Mouse (Mus musculus) splenic B cell, adult 2 months (primary cell): ENCODE data around the gene Kif27.
"Not testable (repeated sequence)": the region's sequence is repeated elsewhere in the genome, so short reads cannot be mapped to it uniquely, and the experiment has no call there.

Experiments
- DNase-seq: peaks from one replicate; pipeline ENCODE4 v3.0.0-alpha.2; 2011; ENCODE audit warnings: low read depth, low spot score
- H3K27me3 ChIP-seq: 2 replicates; pipeline ENCODE4 v1.6.1; 2012; ENCODE audit warnings: mild to moderate bottlenecking, low read length, moderate library complexity, mixed read lengths; ENCODE audit not compliant: control insufficient read depth, poor library complexity, insufficient read depth, severe bottlenecking
- H3K36me3 ChIP-seq: 2 replicates; pipeline ENCODE4 v1.6.1; 2012; ENCODE audit warnings: mild to moderate bottlenecking, low read length, moderate library complexity, mixed read lengths; ENCODE audit not compliant: control insufficient read depth, poor library complexity, insufficient read depth, severe bottlenecking

The Kif27 gene

DNA sequence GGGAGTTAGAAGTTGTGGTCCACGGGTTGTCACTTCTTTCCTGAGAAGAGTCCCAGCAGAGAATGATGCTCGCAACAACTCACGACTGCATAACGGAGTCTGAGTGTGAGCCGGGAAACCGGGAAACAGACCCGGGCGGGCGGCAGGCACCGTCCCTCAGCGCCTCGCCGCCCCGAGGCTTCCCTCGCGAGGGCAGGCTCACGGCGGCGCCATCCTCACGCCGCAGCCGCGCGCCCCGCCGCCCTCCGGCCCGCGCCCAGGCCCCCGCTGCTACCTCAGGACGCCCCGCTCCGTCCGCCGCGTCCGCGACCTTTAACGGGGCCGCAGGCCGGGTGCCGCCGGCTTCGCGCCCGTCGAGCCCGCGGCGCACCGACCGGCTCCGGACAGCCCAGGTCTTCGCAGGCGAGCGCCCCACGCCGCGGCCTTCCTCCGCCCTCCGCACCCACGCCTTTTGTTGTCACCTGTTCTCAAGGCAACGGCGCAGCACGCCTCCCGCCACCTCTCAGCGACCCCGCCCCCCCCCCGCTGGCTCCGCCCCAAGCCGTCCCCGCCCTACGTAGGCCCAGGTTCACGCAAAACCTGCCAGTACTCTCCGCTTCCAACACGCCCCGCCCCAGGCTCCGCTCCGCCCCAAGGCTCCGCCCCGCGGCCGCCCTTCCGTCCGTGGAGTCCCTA lies at the start of gene Kif27:
Kif27 (minus strand) TSS at position 494 of the 675 bp plus-strand sequence.
- no peaks in the 10 kb centered on the region for H3K27me3 ChIP-seq
- H3K36me3 ChIP-seq: no peaks in the 10 kb centered on the region

DNA sequence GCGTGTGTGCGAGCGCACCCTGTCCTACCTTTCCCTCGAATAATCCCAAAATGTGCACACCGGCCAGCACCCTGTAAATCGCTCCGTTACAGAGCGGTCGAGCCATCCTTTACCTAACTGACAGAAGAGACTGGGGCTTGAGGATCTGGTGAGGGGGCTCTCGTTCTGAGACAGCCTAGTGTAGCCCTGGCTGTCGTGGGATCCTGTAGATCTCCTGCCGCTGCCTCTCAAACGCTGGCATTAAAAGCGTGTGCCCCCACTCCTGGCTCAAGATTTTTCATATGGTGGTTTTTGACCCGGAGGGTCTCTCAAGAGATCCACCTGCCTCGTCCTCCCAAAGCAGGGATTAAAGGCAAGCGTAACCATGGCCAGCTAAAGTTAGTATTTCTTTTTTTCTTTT lies 44.3 kb upstream of the Kif27 start, which contains the start of gene Hnrnpk:
Hnrnpk (minus strand) TSS at position 101 of the 400 bp plus-strand sequence.
- DNase-seq, H3K36me3 ChIP-seq, H3K27me3 ChIP-seq: not testable (repeated sequence)

More for the DNA sequence above, at the start of gene Kif27:
- DNase-seq: peak; percentile 93

DNA sequence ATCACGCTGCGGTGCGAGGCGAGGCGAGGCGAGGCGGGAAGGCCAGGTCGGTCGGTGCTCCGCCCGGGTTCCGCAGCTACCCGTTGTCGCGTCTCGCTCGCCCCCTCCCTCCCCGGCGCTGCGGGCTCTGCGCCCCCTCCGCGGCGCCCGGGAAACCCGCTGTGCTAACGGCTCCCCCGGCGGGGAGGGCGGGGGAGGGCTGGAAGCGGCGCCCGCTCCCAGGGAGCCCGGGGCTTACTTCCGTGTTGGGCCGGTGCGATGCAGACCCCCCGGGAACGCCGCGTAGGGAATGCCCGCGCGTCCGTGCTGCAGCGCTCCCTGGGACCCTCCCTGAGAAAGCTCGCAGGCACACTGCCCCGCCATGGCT lies 43.8 kb upstream of the Kif27 start:
- DNase-seq: no peak
- Histone ChIP-seq H3K36me3 (peaks cover 5% of the 10 kb centered on the region), H3K27me3 (no peaks in the 10 kb centered on the region)

DNA sequence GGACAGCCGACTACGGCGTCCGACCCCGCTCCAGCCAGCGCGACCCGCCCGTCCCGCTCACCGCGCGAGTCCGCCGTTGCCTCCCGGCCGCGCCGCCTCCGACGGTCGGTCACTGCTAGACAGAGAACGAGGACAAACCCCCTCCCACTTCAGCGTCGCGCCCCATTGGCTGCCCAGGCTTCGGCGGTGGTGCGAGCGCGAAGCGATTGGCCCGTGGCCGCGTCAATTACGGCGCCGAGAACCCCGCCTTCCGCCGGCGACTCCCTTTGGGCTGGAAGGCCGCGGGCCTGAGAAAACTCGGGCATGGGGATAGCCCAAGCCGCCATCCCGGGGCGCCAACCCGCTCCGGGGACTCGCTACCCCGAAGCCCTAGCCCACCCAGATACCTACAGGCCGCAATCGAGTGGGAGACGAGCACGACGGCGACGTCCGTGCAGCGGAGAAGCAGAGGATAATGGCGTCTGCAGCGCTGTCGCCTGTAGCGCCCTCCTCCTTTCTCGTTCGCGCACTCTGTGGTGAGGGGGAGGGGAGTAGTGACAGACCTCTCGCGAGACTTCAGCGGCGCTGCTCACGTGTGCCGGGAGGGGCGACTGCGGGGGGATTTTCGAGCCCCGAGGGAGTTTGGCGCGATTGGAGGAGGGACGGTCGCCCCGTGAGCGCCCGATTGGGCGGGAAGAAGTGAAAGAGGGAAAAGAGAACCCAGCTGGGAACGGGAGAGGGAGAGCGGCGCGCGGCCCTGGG lies 43.3 kb upstream of the Kif27 start, which contains the start of gene Rmi1:
Rmi1 (plus strand) TSS at position 246 of the 741 bp plus-strand sequence.
- no peaks in the 10 kb centered on the region for H3K27me3 ChIP-seq
- H3K36me3 ChIP-seq: peaks cover 10% of the 10 kb centered on the region
- peak; percentile 99 for DNase-seq

DNA sequence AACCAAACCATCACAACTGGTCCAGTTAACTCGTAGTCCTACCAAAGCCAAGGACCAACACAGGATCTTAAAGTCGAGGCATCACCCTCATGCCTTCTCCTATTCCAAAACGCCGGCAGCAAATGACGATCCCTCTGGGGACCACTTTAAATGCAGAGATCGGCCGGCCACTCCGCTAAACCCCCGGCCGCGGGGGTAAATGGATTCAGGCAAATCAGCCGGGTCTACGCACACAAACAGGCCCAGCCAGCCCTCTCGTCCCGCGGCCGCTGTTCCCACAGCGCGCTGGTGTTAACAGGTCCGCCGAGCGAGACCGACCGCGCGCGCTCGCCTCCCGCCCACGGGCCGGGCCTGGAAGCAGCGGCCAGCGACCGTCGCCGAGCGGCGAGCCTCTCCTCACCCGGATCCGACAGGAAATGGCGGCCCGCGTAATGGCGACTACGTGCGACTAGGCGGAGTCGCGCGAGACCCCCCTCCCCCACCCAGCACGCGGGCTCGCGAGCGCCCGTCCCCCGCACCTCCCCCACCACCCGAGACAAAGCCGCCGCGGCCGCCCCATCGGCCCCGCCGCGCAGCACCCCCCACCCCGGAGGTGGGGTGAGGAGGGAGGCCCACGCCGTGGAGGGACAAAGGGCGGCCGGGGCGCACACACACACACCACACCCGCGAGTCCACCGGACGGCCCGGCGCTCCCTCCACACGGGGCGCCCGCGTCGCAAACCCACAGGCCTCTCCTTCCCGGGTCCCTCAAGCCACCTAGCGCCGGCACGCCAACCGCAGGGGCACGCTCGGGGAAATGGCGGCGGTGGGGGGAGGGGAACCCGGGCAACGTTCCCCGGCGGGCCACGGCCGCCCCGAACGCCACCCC lies 42.4 kb upstream of the Kif27 start:
- peak; percentile 87 for DNase-seq
- H3K27me3 ChIP-seq: no peaks in the 10 kb centered on the region
- H3K36me3 ChIP-seq: peaks cover 13% of the 10 kb centered on the region

DNA sequence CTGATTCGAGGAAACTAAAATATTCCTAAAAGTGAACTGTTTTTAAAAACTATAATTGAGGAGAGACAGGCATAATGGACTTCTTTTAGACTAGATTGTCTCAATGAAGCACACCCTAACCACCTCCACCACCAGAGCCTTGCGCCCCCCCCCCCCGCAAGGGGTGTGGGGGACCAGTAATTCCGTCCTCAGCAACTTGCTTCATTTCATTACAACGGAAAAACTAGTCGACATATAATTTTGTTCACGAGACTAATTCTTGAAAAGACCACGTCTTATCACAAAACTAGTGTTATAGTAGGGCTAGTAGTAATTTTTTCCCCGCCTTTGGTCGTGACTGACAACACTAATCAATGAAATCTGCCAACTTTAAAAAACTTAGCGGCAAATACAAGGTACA lies 41.7 kb upstream of the Kif27 start:
- DNase-seq: peak; percentile 30

DNA sequence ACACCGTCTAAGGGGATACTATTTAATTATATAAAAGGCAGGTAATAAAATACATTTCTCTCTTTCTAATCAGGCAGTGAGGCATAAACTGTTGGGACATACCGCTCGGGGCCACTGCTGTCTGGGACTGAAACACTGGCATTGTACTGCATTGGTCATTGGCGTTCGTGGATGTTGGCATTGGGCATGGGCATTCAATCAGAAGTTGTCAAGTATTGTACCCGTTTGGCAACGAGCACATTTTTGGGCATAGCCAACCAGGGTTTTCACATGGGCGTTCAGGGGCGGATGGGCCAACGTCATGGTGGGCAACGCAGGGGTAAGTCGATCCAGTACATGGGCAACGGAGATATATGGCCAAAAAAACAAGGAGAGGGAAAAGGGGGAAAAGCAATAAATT lies 38.7 kb upstream of the Kif27 start:
- Histone ChIP-seq H3K27me3 (no peaks in the 10 kb centered on the region), H3K36me3 (peaks cover 23% of the 10 kb centered on the region)
- no peak for DNase-seq

More for the DNA sequence above, 41.7 kb upstream of the Kif27 start:
- Histone ChIP-seq H3K36me3 (peaks cover 17% of the 10 kb centered on the region), H3K27me3 (no peaks in the 10 kb centered on the region)

DNA sequence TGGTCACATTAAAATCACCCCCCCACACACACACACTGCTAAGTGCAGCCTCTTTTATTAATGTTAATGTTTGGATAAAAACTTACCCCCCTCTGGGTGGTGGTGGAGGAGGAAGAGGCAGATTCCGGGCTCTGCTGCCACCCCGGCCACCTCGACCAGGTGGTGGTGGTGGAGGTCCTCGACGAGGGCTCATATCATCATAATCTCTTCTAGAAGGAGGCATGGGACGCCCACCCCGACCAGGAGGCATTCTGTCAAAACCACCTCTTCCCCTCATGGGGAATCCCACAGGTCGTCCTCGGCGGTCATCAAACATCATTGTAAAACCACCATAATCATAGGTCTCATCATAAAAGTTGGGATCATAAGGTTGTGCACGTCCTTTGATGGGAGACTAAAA lies 35.5 kb upstream of the Kif27 start:
- not testable (repeated sequence) for DNase-seq, H3K27me3 ChIP-seq
- H3K36me3 ChIP-seq: peaks cover 29% of the 10 kb centered on the region

DNA sequence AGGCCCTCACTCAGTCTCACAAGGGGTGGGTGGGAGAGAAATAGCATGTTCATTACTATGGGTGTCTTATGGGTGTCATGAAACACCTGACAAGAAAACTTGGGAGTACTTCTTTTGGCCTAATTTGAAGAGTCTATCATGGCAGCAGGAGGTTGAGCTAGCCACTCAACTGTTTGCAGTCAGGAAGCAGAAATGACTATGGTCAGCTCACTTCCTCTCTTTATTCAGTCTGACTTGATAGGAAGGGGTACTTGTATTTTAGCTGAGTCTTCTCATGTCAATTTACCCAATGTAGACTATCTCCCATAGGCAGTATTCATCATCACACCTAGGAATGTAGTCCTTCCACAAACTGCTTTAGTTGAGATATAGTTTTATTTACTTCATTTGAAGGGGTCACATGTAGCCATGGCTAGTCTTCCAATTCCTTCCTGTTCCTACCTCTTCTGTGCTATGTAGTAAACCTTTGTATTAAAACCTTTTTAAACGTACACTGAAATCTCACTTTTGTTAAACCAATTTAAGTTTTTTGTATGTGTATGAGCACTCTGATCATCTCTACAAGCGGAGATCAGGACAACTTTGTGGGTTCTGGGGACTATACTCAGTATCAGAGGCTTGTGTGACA lies 30.5 kb upstream of the Kif27 start:
- H3K36me3 ChIP-seq: peaks cover 12% of the 10 kb centered on the region; the same call in 1 of the 2 replicates
- peak; percentile 32 for DNase-seq
- H3K27me3 ChIP-seq: no peaks in the 10 kb centered on the region

DNA sequence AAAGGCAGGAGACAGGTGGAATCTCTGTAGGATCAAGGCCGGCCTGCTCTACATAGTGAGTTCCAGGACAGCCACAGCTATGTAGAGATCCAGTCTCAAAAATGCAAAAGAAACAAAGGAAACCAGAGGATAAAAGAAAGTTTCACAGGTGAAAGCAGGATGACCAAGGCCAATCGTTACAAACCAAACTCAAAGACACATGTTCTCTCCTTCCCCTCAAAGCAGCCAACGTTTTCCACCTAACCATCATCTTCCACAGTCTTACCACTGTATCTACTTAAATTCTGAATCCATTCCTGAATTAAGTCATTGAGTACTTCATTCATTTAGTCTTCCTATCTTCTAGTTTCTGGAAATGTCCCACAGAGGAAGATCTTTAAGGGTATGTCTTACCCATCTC lies 29.5 kb upstream of the Kif27 start:
- Histone ChIP-seq H3K36me3 (peaks cover 9% of the 10 kb centered on the region; the same call in 1 of the 2 replicates), H3K27me3 (no peaks in the 10 kb centered on the region)
- no peak for DNase-seq

DNA sequence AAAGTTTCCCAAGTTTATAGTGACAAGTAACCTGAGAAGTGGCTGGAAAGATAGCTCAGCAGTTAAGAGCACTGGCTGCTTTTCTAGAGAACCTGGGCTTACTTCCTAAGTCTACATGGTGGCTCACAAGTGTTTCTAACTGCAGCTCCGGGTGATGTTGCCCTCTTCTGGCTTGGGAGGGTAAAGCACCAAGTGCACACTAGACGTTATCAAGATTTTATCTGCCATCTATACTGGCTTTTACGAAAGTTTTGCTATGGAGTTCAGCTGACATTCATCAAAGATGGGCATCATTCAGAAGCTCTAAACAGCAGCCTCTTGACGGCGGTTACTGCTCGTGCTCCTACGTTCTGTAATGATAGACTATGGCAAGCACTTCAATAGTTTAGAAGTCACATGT lies 29.0 kb upstream of the Kif27 start:
- Histone ChIP-seq H3K27me3 (no peaks in the 10 kb centered on the region), H3K36me3 (peaks cover 10% of the 10 kb centered on the region; the same call in 1 of the 2 replicates)
- DNase-seq: peak; percentile 87

DNA sequence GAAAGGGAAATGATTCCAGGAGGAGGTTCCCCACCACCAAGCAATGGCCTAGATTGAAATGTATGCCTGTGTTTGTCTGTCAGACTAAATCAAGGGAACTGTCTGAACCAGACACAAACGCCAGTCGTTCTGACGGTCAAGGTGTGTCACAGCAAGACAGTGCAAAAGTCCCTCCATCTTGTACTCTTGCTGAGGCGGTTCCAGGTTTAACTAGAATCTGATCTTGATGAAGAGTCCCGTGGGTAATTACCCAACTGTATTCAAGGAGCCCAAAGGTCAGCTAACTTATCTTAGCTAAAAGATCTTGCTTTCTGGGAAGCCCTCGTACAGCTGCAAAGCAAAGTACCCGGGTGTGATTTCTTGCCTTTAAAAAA lies 26.6 kb upstream of the Kif27 start:
- Histone ChIP-seq H3K36me3 (peaks cover 11% of the 10 kb centered on the region), H3K27me3 (no peaks in the 10 kb centered on the region)
- no peak for DNase-seq

DNA sequence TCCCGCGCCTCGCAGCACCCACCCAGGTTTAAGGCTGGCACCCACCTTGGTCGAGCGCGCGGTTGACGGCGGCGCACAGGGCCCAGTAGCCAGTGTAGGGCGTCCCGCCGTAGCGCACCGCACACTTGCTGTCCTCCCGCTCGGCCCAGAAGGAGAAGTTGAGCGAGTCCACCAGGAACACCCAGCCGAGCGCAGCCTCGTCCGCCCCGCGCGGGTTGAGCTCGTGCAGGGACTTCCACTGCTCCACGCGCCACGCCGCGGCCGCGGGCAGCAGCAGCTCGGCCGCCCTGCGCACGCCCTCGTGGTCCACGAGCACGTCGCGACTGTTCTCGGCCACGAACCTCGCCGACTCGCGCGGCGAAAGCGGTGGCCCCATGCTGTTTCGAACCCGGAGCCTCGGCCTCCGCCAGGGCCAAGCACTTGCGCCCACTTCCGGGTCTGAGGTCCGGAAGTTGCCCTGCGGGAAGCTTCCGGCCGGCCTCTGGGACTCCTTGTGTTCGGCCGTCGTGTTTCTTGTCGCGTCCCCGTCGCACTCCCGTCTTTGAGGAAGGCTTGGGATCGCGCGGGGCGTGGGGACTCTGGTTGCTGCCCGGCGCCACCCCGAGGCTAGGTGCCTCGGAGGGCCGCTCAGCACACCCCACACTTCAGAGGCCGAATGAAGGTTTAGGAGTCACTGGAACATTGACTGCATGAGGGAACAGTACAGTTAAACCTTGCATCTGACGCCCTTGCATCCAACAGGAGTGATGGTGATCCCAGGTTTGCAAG lies 26.0 kb upstream of the Kif27 start, which contains the start of gene 2210016F16Rik:
2210016F16Rik (minus strand) TSS at position 447 of the 768 bp plus-strand sequence.
- no peaks in the 10 kb centered on the region for H3K27me3 ChIP-seq
- peaks cover 8% of the 10 kb centered on the region for H3K36me3 ChIP-seq
- DNase-seq: peak; percentile 61

DNA sequence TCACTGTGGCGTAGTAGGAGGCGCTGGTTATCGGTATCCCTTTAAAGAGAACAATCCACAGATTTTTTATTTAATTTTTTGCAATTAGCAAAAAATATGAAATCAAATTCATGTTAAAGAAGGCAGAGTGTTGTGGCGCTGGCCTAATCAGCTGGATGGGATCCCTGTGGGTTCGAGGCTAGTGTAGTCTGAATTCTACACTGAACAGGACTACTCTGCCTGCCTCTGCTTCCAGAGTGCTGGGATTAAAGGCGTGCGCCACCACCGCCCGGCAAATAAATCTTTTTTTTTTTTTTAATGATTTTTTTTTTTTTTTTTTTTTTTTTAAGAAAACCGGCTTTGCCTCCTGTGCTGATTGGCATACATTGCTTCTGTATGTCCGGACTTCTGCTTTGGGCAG lies 25.4 kb upstream of the Kif27 start:
- no peak for DNase-seq
- H3K36me3 ChIP-seq: peaks cover 8% of the 10 kb centered on the region
- no peaks in the 10 kb centered on the region for H3K27me3 ChIP-seq
